Mouse (Mus musculus) heart, embryonic 10.5 days (tissue): ENCODE measurements at regions not wholly inside any gene's neighbourhood (a gene's known extent, or its start where the extent isn't known, plus 50 kb on each side); places are given as distances from the start of the nearest gene placed in this dataset.

Source experiments
- DNase-seq: peaks from one replicate; pipeline ENCODE4 v3.0.0-alpha.2; 2017; ENCODE audit warnings: low spot score
- H3K27ac ChIP-seq: fragments of 300-500 bp; sonication (generic); 2 replicates; pipeline ENCODE4 v1.5.1; 2016; ENCODE audit warnings: mild to moderate bottlenecking
- H3K27me3 ChIP-seq: fragments of 300-500 bp; sonication (generic); 2 replicates; pipeline ENCODE4 v1.6.1; 2016; ENCODE audit warnings: mild to moderate bottlenecking; ENCODE audit not compliant: poor library complexity, insufficient read depth, severe bottlenecking
- H3K36me3 ChIP-seq: fragments of 300-500 bp; sonication (generic); 2 replicates; pipeline ENCODE4 v1.6.1; 2016; ENCODE audit warnings: mild to moderate bottlenecking, moderate library complexity
- H3K4me1 ChIP-seq: fragments of 300-500 bp; sonication (generic); 2 replicates; pipeline ENCODE4 v1.6.1; 2016; ENCODE audit warnings: mild to moderate bottlenecking
- H3K4me3 ChIP-seq: fragments of 300-500 bp; sonication (generic); 2 replicates; pipeline ENCODE4 v1.5.1; 2016; ENCODE audit warnings: mild to moderate bottlenecking, moderate library complexity
- H3K9me3 ChIP-seq: fragments of 300-500 bp; sonication (generic); 2 replicates; pipeline ENCODE4 v1.6.1; 2016; ENCODE audit warnings: mild to moderate bottlenecking, moderate library complexity
- WGBS: fragments of 180-500 bp; shearing (Covaris S2); methylation state at CpG from one replicate; pipeline ENCODE4 v1.1.7; 2016; 5-methylcytosine and 5-hydroxymethylcytosine counted together

DNA sequence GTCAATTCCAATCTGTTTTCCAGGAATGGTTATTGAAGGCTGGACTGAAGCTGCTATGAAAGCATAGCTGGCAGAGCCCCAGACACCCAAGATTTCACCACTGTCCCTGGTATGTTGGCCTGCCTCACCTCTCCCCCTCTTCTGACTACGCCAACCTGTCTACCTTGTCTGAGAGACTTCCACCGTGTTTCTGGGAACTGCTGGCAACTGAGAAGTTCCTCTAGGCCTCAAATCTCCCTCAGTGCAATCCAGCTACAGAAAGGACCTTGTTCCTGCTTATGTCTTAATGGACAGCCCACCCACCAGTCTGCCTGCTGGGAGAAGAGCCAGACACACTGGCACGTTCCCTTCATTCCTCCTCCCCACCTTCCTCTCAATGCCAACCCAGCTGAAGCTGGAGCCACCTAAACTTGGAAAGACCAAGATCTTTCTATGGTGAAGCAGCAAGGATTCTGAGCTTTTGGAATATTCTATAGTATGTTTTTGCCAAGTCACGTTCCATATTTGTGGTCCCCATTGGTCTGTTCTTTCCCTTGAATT lies 520.1 kb upstream of the Tnp1 start:
- no peak overlapping the region for H3K4me3 ChIP-seq
- H3K27me3 ChIP-seq: no peaks in the 10 kb centered on the region
- H3K27ac ChIP-seq: no peak overlapping the region
- H3K9me3 ChIP-seq: no peaks in the 10 kb centered on the region
- no peaks in the 10 kb centered on the region for H3K36me3 ChIP-seq
- 88% methylated on average over 4 of the region's 4 CpGs for WGBS
- peaks cover 17% of the 10 kb centered on the region for H3K4me1 ChIP-seq
- no peak for DNase-seq

GRCm38 (mm10) chr1:73533526-73533925 lies 517.8 kb upstream of the Tnp1 start:
- H3K36me3 ChIP-seq: no peaks in the 10 kb centered on the region
- peaks cover 17% of the 10 kb centered on the region for H3K4me1 ChIP-seq
- no peaks in the 10 kb centered on the region for H3K9me3 ChIP-seq
- 78% methylated on average over 3 of the region's 3 CpGs for WGBS
- H3K27ac ChIP-seq: no peak overlapping the region
- H3K4me3 ChIP-seq: no peak overlapping the region
- DNase-seq: no peak
- H3K27me3 ChIP-seq: no peaks in the 10 kb centered on the region

- Histone ChIP-seq H3K27ac (no peak overlapping the region), H3K9me3 (no peaks in the 10 kb centered on the region), H3K27me3 (no peaks in the 10 kb centered on the region), H3K36me3 (no peaks in the 10 kb centered on the region), H3K4me1 (peaks cover 6% of the 10 kb centered on the region), H3K4me3 (no peak overlapping the region)
- 84% methylated on average over 4 of the region's 4 CpGs for WGBS
- no peak for DNase-seq
Observed at GRCm38 (mm10) chr1:73532316-73532715, 516.6 kb upstream of the Tnp1 start.

DNA sequence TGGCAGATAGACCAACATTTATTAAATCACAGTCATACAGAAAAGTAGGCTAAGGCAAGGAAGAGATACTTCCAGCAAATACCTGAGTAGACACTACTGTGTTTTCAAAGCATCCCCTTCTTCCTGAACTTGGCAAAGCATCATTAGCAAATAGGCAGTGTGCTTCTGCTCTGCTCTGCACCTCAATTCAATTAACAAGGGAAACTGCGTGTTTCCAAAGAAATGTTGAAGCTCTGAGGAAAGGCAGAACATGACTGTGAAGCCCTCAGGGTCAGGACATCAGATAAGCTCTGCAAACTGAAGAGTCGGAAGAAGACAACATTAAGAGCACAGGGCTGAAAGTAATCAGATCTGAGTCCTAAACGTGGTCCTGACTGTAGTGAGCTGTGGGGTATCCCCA lies 516.1 kb upstream of the Tnp1 start:
- no peak for DNase-seq
- Histone ChIP-seq H3K4me1 (peaks cover 6% of the 10 kb centered on the region), H3K9me3 (no peaks in the 10 kb centered on the region), H3K36me3 (no peaks in the 10 kb centered on the region), H3K27ac (no peak overlapping the region), H3K27me3 (no peaks in the 10 kb centered on the region), H3K4me3 (no peak overlapping the region)
- WGBS: 27% methylated on average over 3 of the region's 3 CpGs

GRCm38 (mm10) chr1:73530326-73530725 lies 514.6 kb upstream of the Tnp1 start:
- H3K27me3 ChIP-seq: no peaks in the 10 kb centered on the region
- H3K4me3 ChIP-seq: no peak overlapping the region
- H3K27ac ChIP-seq: no peak overlapping the region
- no peaks in the 10 kb centered on the region for H3K36me3 ChIP-seq
- H3K9me3 ChIP-seq: no peaks in the 10 kb centered on the region
- DNase-seq: no peak
- peaks cover 6% of the 10 kb centered on the region for H3K4me1 ChIP-seq
- 61% methylated on average over 2 of the region's 2 CpGs for WGBS

DNA sequence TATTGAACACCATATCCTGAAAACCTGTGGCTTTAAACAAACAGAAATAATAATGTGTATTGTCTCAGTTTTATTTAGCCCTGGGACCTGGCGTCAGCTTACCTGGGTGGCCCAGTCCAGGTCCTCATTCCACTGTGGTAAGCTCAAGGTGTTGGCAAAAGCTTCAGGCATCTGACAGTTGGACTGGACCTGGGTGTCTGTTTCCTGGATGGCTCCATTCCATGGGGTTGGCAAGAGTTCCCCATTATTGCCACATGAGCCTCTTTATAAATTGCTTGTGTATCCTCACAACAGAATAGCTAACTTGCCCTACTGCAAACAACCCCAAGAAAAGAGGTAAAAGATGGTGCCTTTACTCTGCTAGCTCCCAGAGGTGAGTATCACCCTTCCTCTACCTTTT lies 512.9 kb upstream of the Tnp1 start:
- no peak overlapping the region for H3K4me3 ChIP-seq
- peaks cover 6% of the 10 kb centered on the region for H3K4me1 ChIP-seq
- 95% methylated on average over 1 of the region's 1 CpGs for WGBS
- no peak for DNase-seq
- no peaks in the 10 kb centered on the region for H3K36me3 ChIP-seq
- no peaks in the 10 kb centered on the region for H3K9me3 ChIP-seq
- H3K27ac ChIP-seq: no peak overlapping the region
- no peaks in the 10 kb centered on the region for H3K27me3 ChIP-seq

GRCm38 (mm10) chr1:73516441-73516840 lies 500.7 kb upstream of the Tnp1 start:
- 67% methylated on average over 8 of the region's 8 CpGs for WGBS
- Histone ChIP-seq H3K36me3 (no peaks in the 10 kb centered on the region), H3K27ac (no peak overlapping the region), H3K4me3 (no peak overlapping the region), H3K9me3 (no peaks in the 10 kb centered on the region), H3K27me3 (no peaks in the 10 kb centered on the region), H3K4me1 (no peaks in the 10 kb centered on the region)
- no peak for DNase-seq

GRCm38 (mm10) chr1:73515781-73516180 lies 500.1 kb upstream of the Tnp1 start:
- H3K9me3 ChIP-seq: no peaks in the 10 kb centered on the region
- WGBS: 88% methylated on average over 5 of the region's 5 CpGs

DNA sequence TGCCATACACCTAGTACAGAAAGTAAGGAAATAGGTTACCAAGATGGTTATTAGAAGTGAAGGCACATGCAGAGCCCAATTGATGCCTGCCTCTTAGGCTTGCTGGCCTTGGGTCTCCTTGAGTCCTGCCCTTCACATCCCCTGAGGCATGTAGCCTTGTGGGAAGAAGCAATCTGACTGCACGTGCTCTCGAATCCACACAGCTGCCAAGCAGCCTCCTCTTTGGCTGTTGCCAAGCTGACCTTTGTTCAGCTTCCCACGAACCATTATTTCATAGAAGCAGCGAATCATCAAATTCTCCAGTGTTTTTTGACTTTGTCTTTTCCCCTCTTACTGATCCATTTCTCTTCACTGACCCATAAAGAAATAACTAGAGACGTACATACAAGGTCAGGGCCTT lies 498.1 kb upstream of the Tnp1 start:
- no peaks in the 10 kb centered on the region for H3K4me1 ChIP-seq
- H3K27ac ChIP-seq: no peak overlapping the region
- no peaks in the 10 kb centered on the region for H3K36me3 ChIP-seq
- WGBS: 76% methylated on average over 5 of the region's 5 CpGs
- no peak overlapping the region for H3K4me3 ChIP-seq
- no peaks in the 10 kb centered on the region for H3K27me3 ChIP-seq
- H3K9me3 ChIP-seq: no peaks in the 10 kb centered on the region
- no peak for DNase-seq

More at GRCm38 (mm10) chr1:73515781-73516180, 500.1 kb upstream of the Tnp1 start:
- Histone ChIP-seq H3K27me3 (no peaks in the 10 kb centered on the region), H3K27ac (no peak overlapping the region), H3K4me3 (no peak overlapping the region), H3K4me1 (no peaks in the 10 kb centered on the region), H3K36me3 (no peaks in the 10 kb centered on the region)
- no peak for DNase-seq

DNA sequence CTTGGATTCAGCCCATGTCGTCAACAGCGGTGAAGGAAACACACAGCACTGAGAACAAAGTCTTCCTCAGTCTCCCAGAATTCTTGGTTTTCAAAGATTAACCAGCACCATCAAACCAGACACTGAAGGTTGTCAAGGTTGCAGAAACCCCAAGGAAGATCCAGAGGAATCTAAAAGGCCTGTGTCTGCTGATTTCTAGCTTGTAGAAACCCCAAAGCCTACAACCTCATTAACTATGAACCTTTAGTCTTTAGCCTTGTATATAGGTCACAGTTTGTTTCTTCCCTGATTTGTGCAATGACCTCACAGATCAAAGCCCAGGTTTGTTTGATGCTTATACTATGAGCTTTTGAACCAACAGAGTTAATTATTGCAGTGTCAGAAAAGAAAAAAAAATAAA lies 497.1 kb upstream of the Tnp1 start:
- no peaks in the 10 kb centered on the region for H3K27me3 ChIP-seq
- no peaks in the 10 kb centered on the region for H3K9me3 ChIP-seq
- 90% methylated on average over 2 of the region's 2 CpGs for WGBS
- H3K4me3 ChIP-seq: no peak overlapping the region
- no peak for DNase-seq
- H3K27ac ChIP-seq: no peak overlapping the region
- H3K4me1 ChIP-seq: no peaks in the 10 kb centered on the region
- no peaks in the 10 kb centered on the region for H3K36me3 ChIP-seq

- WGBS: 75% methylated on average over 10 of the region's 10 CpGs
- Histone ChIP-seq H3K9me3 (no peaks in the 10 kb centered on the region), H3K27ac (no peak overlapping the region), H3K36me3 (no peaks in the 10 kb centered on the region), H3K27me3 (no peaks in the 10 kb centered on the region), H3K4me1 (0 out of 2 replicates have a peak, but pooled peaks cover 5% of the 10 kb centered on the region), H3K4me3 (no peak overlapping the region)
- no peak for DNase-seq
Observed at GRCm38 (mm10) chr1:73507071-73507754, 491.5 kb upstream of the Tnp1 start.

DNA sequence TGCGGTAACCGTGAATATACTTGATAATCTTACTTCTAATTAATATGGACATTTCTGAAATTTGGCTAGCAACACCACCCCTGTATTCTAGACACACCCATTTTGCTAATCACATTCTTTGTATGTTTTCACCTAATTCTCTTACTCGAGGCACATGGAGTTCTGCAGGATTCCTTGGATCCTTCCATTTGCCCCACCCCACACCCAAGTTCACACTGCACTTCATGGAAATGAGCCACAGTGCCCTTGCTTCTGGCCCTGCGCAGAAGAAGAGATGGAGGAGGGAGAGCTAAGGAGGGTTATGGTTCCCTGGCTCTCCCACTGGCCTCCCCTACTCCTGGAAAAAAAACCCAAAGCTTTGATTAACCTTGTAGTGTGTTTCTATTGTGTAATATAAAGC lies 487.9 kb upstream of the Tnp1 start:
- Histone ChIP-seq H3K36me3 (no peaks in the 10 kb centered on the region), H3K4me1 (0 out of 2 replicates have a peak, but pooled peaks cover 5% of the 10 kb centered on the region), H3K27ac (no peak overlapping the region), H3K9me3 (no peaks in the 10 kb centered on the region), H3K27me3 (no peaks in the 10 kb centered on the region), H3K4me3 (no peak overlapping the region)
- DNase-seq: no peak
- 78% methylated on average over 4 of the region's 4 CpGs for WGBS

GRCm38 (mm10) chr1:73500671-73501070 lies 485.0 kb upstream of the Tnp1 start:
- Histone ChIP-seq H3K27me3 (no peaks in the 10 kb centered on the region), H3K9me3 (no peaks in the 10 kb centered on the region), H3K4me1 (0 out of 2 replicates have a peak, but pooled peaks cover 5% of the 10 kb centered on the region), H3K4me3 (no peak overlapping the region), H3K36me3 (no peaks in the 10 kb centered on the region), H3K27ac (no peak overlapping the region)
- WGBS: 68% methylated on average over 3 of the region's 3 CpGs
- no peak for DNase-seq
